In the genomic region with DNA sequence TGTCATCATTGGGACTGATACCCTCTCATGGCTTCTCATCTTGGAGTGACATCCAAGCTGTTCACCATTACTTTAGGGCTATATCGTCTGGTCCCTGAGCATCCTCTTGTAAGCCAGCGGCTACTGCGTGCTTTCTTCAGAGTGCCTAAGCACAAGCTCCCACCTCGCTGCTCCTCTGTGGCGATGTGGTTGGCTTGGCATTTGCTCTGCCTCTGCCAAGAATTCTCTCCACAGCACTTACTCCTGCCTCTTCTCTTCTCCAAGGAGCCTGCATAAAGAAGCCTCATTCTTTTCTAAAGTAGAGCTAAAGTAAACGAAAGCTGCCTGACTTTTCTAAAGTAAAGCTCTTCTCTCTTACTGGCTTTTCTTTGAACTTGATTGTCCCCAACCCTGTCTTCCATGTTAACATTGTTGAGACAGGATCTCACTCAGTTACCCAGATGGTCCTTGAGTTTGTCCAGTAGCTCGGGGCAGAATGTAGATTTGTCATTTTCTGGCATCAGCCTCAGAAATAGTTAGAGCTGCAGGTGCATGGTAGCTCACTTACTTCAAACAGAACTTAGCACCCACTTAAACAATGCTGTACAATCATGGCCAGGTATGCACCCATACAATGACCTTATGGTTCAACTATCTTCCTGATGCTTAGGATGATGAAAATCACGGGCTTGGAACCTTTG, we compare ENCODE assay signal across 15 mouse cellular contexts.
DNase-seq lines count a peak whose midpoint lies in the region; ATAC-seq and TF ChIP-seq lines count a peak whose summit lies in the region.
"Had no signal": no experiment of that assay in that cellular context is flagged by ENCODE, and none has a peak within 500 bp of the region (broad histone marks: within the 10 kb centered on the region; RNA-seq: fewer than 3 reads in every experiment).

No protein-coding gene starts in this region.

- peak; percentile 46 to 51 for DNase-seq in lung, adult 18-20 months
- no peak for DNase-seq in lung, postnatal 14 days
- peak; percentile 67 for DNase-seq in lung, embryonic 14.5 days
- DNase-seq in spleen, adult 12 weeks (ENCODE audit: low spot score) = no peak
- DNase-seq in cerebellum, adult 9-11 months = no peak
- DNase-seq: gastrocnemius, postnatal 36 days; heart, postnatal 4 days; thymus, postnatal 25 days had no signal

- TF ChIP-seq CTCF in embryonic fibroblast, embryonic 13.5 days (IDR thresholded peaks at IDR 0.05; ENCODE audit: borderline replicate concordance, insufficient read depth, low read length) = no peak
- TF ChIP-seq CTCF in lung, embryonic 14.5 days (IDR thresholded peaks at IDR 0.05; ENCODE audit: low read depth) = no peak

- no peak for TF ChIP-seq POLR2A in embryonic fibroblast, embryonic 13.5 days (IDR thresholded peaks at IDR 0.05; ENCODE audit: low read depth, low read length)

- ATAC-seq in lung, embryonic 14.5 days (ENCODE audit: insufficient read depth) = peak; percentile 66
- ATAC-seq in stomach, embryonic 16.5 days (ENCODE audit: insufficient read depth, low FRiP score) = no peak
- ATAC-seq: inflammation-experienced regulatory T-cells, adult 6 months had no signal

- H3K27ac ChIP-seq in embryonic fibroblast, embryonic 13.5 days (ENCODE audit: insufficient read depth, low read length) = peak overlapping the region; percentile 30
- peak overlapping the region; percentile 34 for H3K27ac ChIP-seq in lung, embryonic 14.5 days (ENCODE audit: low read depth)
- peak overlapping the region; percentile 38 for H3K27ac ChIP-seq in stomach, embryonic 16.5 days (ENCODE audit: low read length)
- H3K27ac ChIP-seq: forebrain, embryonic 10.5 days; liver, embryonic 14.5 days had no signal

- 53% methylated on average over 8 of the region's 8 CpGs for WGBS in lung, embryonic 14.5 days
- WGBS in stomach, embryonic 16.5 days = 68% methylated on average over 8 of the region's 8 CpGs

- no peaks in the 10 kb centered on the region for H3K27me3 ChIP-seq in lung, embryonic 14.5 days (ENCODE audit: insufficient read depth, low read length)
- H3K27me3 ChIP-seq in stomach, embryonic 16.5 days (ENCODE audit: control insufficient read depth, insufficient read depth, low read length) = no peaks in the 10 kb centered on the region
- H3K27me3 ChIP-seq: heart, embryonic 13.5 days had no signal

- H3K4me2 ChIP-seq in lung, embryonic 14.5 days = no peak overlapping the region
- no peak overlapping the region for H3K4me2 ChIP-seq in stomach, embryonic 16.5 days (ENCODE audit: low read depth, low read length)
- H3K4me2 ChIP-seq: heart, embryonic 13.5 days had no signal

- H3K36me3 ChIP-seq in lung, embryonic 14.5 days (ENCODE audit: insufficient read depth) = no peaks in the 10 kb centered on the region
- no peaks in the 10 kb centered on the region for H3K36me3 ChIP-seq in stomach, embryonic 16.5 days (ENCODE audit: control insufficient read depth, insufficient read depth, low read length)
- H3K36me3 ChIP-seq: forebrain, embryonic 10.5 days; heart, embryonic 13.5 days had no signal

- H3K9ac ChIP-seq in lung, embryonic 14.5 days = no peak overlapping the region
- H3K9ac ChIP-seq in stomach, embryonic 16.5 days (ENCODE audit: low read length) = no peak overlapping the region
- H3K9ac ChIP-seq: heart, embryonic 13.5 days; liver, embryonic 14.5 days had no signal

- peaks cover 8% of the 10 kb centered on the region for H3K4me1 ChIP-seq in embryonic fibroblast, embryonic 13.5 days (ENCODE audit: control insufficient read depth, insufficient read depth, low read length)
- H3K4me1 ChIP-seq in lung, embryonic 14.5 days (ENCODE audit: insufficient read depth) = peaks cover 26% of the 10 kb centered on the region
- peaks cover 15% of the 10 kb centered on the region for H3K4me1 ChIP-seq in stomach, embryonic 16.5 days (ENCODE audit: control insufficient read depth, insufficient read depth, low read length)
- H3K4me1 ChIP-seq: megakaryocyte, embryonic 14.5 days had no signal

- H3K9me3 ChIP-seq in lung, embryonic 14.5 days (ENCODE audit: low read depth, low read length) = no peaks in the 10 kb centered on the region
- no peaks in the 10 kb centered on the region for H3K9me3 ChIP-seq in stomach, embryonic 16.5 days (replicated peaks; ENCODE audit: control insufficient read depth, low read length)
- H3K9me3 ChIP-seq: forebrain, embryonic 10.5 days; heart, embryonic 13.5 days; megakaryocyte, embryonic 14.5 days had no signal

- no peak overlapping the region for H3K4me3 ChIP-seq in embryonic fibroblast, embryonic 13.5 days (ENCODE audit: insufficient read depth, low read length)
- H3K4me3 ChIP-seq in lung, embryonic 14.5 days (ENCODE audit: low read depth, low read length) = no peak overlapping the region
- H3K4me3 ChIP-seq in stomach, embryonic 16.5 days (replicated peaks; ENCODE audit: low read length) = no peak overlapping the region
- H3K4me3 ChIP-seq: forebrain, embryonic 10.5 days; heart, embryonic 13.5 days; megakaryocyte, embryonic 14.5 days had no signal

Comparison
In these comparisons a context has a peak if more than half of its experiments do, and no peak if none do; other contexts are left out.
1. DNase-seq: peak in lung, adult 18-20 months (2 of 2) and lung, embryonic 14.5 days (single experiment); none in lung, postnatal 14 days (single experiment), spleen, adult 12 weeks (single experiment) and cerebellum, adult 9-11 months (single experiment).
2. Peak in every context shown above with its lines, with median percentiles within 50 percentile points of each other: H3K27ac ChIP-seq.